Mouse (Mus musculus): ENCODE measurements around the gene Tmem59. TPM values are rescaled to one million over a fixed set of nuclear protein-coding genes. Genes with fewer than 3 reads are reported as not detected.

Tmem59 gene
- polyA plus RNA-seq, 1 experiment from 2014 or later, result 557 TPM

DNA sequence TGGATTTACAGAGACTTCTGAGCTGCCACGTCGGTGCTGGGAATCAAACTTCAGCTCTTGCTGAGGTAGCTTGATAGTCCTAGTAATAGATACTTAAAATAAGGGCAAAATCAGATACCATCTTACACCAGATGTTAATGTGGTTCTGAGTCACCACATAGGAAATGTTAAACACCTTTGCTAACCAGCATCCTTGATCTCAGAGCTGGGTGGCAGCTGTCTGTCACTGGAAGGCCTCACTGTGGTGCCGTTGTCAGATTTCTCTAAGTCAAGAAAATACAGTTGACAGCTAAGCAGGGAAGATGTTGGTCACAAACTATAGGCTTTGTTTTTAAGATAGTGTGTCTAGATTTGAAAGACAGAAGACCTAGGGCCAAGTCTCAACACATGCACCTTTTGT, 23.6 kb downstream of the Tmem59 start:
- no peak overlapping the region for H3K4me3 ChIP-seq (ENCODE audit: low read length)
- no peak overlapping the region for H3K27ac ChIP-seq (ENCODE audit: low read length)
- H3K27me3 ChIP-seq (ENCODE audit: insufficient read depth, low read length), result no peaks in the 10 kb centered on the region
- peaks cover 62% of the 10 kb centered on the region for H3K36me3 ChIP-seq (ENCODE audit: insufficient read depth, low read length)
- no peak overlapping the region for H3K9ac ChIP-seq (replicated peaks; ENCODE audit: low read length)
- no peaks in the 10 kb centered on the region for H3K4me1 ChIP-seq (ENCODE audit: insufficient read depth, low read length)
- 96% methylated on average over 3 of the region's 3 CpGs for whole genome bisulfite sequencing
- ATAC-seq (ENCODE audit: low FRiP score, low TSS enrichment), result no peak
- no peaks in the 10 kb centered on the region for H3K9me3 ChIP-seq (ENCODE audit: low read length)
- no peak overlapping the region for H3K4me2 ChIP-seq (replicated peaks; ENCODE audit: low read depth, low read length)

DNA sequence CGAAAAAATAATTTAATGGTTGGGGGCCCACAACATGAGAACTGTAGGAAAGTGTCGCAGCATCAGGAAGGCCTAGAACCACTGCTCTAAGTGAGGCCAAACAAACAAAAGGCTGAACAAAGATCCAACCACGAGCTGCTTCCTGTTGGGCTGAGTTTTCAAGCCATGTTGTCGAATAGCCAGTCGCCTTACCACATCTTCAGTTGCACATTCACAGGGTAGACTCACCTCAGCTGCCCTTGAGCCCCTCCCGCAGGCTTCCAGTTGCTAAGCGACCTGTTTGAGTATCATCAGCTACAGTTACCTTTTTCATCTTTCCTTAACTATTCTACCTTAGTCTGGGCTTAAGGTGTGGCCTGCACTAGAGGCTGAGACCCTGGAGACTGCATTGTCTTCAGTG, 24.8 kb downstream of the Tmem59 start:
- no peak overlapping the region for H3K9ac ChIP-seq (replicated peaks; ENCODE audit: low read length)
- H3K4me2 ChIP-seq (replicated peaks; ENCODE audit: low read depth, low read length), result no peak overlapping the region
- H3K9me3 ChIP-seq (ENCODE audit: low read length), result no peaks in the 10 kb centered on the region
- H3K27me3 ChIP-seq (ENCODE audit: insufficient read depth, low read length), result no peaks in the 10 kb centered on the region
- no peak overlapping the region for H3K27ac ChIP-seq (ENCODE audit: low read length)
- H3K4me1 ChIP-seq (ENCODE audit: insufficient read depth, low read length), result no peaks in the 10 kb centered on the region
- H3K4me3 ChIP-seq (ENCODE audit: low read length), result no peak overlapping the region
- 85% methylated on average over 7 of the region's 7 CpGs for WGBS
- H3K36me3 ChIP-seq (ENCODE audit: insufficient read depth, low read length), result peaks cover 56% of the 10 kb centered on the region
- ATAC-seq (ENCODE audit: low FRiP score, low TSS enrichment), result no peak

DNA sequence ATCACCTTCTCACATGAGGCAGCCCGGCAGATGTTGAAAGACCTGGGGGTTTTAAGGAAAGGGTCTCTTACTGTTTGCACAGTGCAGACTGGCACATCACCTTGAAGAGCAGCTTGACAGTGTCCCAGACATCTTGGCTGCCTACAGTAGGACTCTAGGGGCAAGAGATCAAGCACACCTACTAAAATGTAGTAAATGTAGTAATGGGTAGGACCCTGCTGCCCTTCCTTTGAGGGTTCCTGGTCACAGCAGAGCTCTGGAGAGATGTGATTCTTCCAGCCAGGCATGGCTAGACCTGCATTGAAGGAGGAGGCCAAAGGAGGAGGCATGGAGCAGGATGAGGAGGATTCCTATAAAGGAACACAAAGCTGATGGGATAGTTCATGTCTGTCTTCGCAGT, 28.8 kb downstream of the Tmem59 start:
- Histone ChIP-seq H3K27ac (ENCODE audit: low read length) (no peak overlapping the region), H3K9ac (replicated peaks; ENCODE audit: low read length) (no peak overlapping the region), H3K27me3 (ENCODE audit: insufficient read depth, low read length) (no peaks in the 10 kb centered on the region), H3K4me2 (replicated peaks; ENCODE audit: low read depth, low read length) (no peak overlapping the region), H3K9me3 (ENCODE audit: low read length) (no peaks in the 10 kb centered on the region), H3K4me1 (ENCODE audit: insufficient read depth, low read length) (0 out of 2 replicates have a peak, but pooled peaks cover 8% of the 10 kb centered on the region), H3K36me3 (ENCODE audit: insufficient read depth, low read length) (peaks cover 23% of the 10 kb centered on the region), H3K4me3 (ENCODE audit: low read length) (no peak overlapping the region)
- ATAC-seq (ENCODE audit: low FRiP score, low TSS enrichment), result no peak
- WGBS, result 91% methylated on average over 2 of the region's 2 CpGs

DNA sequence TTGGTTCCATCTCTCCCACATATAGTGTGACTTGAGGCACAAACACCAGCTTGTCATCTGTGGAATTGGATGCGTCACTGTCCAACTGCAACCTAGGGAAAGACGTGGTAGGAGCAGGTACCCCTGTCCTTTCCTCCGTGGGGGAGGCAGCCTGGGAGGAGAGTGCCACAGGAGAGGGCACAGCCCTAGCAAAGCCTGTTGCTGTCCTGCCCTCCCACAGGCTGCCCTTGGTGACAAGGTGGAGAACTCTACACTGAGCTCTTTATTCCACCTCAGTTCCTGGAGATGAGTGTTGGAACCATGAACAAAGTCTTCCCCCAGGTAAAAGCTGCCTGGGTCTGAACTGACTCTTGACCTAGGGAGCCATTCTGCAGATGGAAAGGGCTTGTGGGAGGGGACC, 30.7 kb downstream of the Tmem59 start, which contains the start of gene Ldlrad1:
Gene Ldlrad1, plus strand, starts transcription at position 301 of the 400 bp plus-strand sequence.
- Histone ChIP-seq H3K27me3 (ENCODE audit: insufficient read depth, low read length) (no peaks in the 10 kb centered on the region), H3K9ac (replicated peaks; ENCODE audit: low read length) (no peak within 1 kb of the TSS), H3K4me2 (replicated peaks; ENCODE audit: low read depth, low read length) (no peak within 1 kb of the TSS), H3K9me3 (ENCODE audit: low read length) (no peaks in the 10 kb centered on the region), H3K4me1 (ENCODE audit: insufficient read depth, low read length) (0 out of 2 replicates have a peak, but pooled peaks cover 8% of the 10 kb centered on the region), H3K36me3 (ENCODE audit: insufficient read depth, low read length) (peaks cover 16% of the 10 kb centered on the region), H3K4me3 (ENCODE audit: low read length) (no peak within 1 kb of the TSS), H3K27ac (ENCODE audit: low read length) (no peak within 1 kb of the TSS)
- ATAC-seq (ENCODE audit: low FRiP score, low TSS enrichment), result no peak
- 68% methylated on average over 3 of the region's 3 CpGs for WGBS

DNA sequence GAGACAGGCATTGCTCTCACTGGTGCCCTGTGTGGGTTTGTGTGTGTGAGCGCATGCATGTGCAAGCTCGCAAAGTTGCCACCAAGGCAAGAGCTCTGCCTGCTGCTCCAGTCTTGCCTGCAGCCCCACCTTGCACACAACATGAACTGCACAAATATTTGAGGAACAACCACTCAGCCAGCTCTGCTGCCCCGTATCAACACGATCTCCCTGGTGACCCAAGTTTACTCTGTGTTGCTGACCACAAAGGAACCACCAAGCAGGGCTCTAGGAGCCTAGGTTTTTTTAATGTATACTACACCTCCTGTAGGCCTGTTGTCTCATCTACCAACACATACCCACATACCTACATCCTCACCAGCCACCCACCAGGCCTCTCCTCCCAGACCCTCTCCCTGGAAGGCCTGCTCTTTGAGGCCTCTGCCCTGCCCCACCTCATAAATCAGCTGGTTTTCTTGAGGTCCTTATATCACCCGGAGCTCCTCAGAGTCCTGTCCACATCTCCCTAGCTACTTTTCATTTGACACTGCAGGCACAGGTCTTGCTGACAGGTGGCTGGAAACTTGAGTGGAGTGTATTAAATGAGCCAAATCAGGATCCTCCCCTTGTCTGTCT, 32.4 kb downstream of the Tmem59 start:
- WGBS, result 53% methylated on average over 5 of the region's 5 CpGs
- Histone ChIP-seq H3K4me3 (ENCODE audit: low read length) (no peak overlapping the region), H3K27me3 (ENCODE audit: insufficient read depth, low read length) (no peaks in the 10 kb centered on the region), H3K36me3 (ENCODE audit: insufficient read depth, low read length) (peaks cover 7% of the 10 kb centered on the region; the same call in 1 of the 2 replicates), H3K4me2 (replicated peaks; ENCODE audit: low read depth, low read length) (no peak overlapping the region), H3K4me1 (ENCODE audit: insufficient read depth, low read length) (0 out of 2 replicates have a peak, but pooled peaks cover 8% of the 10 kb centered on the region), H3K9me3 (ENCODE audit: low read length) (no peaks in the 10 kb centered on the region), H3K27ac (ENCODE audit: low read length) (no peak overlapping the region), H3K9ac (replicated peaks; ENCODE audit: low read length) (no peak overlapping the region)
- ATAC-seq (ENCODE audit: low FRiP score, low TSS enrichment), result peak; percentile 43; the same call in 1 of the 2 replicates

DNA sequence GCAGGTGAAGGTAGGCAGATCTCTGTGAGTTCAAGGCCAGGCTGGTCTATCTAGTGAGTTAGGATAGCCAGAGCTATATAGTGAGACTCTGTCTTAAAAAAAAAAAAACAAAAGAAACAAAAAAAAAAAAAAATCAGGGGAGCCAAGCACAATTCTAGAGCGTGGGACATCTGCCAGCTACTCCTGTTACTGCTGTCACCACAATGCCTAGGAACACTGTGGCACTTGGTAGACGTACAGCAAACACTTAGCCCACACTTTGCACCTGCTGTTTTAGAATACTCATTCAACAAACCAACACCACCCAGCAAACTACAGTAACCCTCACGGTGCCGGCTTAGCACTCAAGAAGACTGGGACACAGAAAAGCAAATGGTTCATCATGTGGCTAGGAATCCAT, 33.3 kb downstream of the Tmem59 start:
- Histone ChIP-seq H3K4me2 (replicated peaks; ENCODE audit: low read depth, low read length) (no peak overlapping the region), H3K4me3 (ENCODE audit: low read length) (no peak overlapping the region), H3K36me3 (ENCODE audit: insufficient read depth, low read length) (peaks cover under 1% of the 10 kb centered on the region; the same call in 1 of the 2 replicates), H3K27ac (ENCODE audit: low read length) (no peak overlapping the region), H3K27me3 (ENCODE audit: insufficient read depth, low read length) (no peaks in the 10 kb centered on the region), H3K9ac (replicated peaks; ENCODE audit: low read length) (no peak overlapping the region), H3K9me3 (ENCODE audit: low read length) (no peaks in the 10 kb centered on the region), H3K4me1 (ENCODE audit: insufficient read depth, low read length) (0 out of 2 replicates have a peak, but pooled peaks cover 8% of the 10 kb centered on the region)
- no peak for ATAC-seq (ENCODE audit: low FRiP score, low TSS enrichment)
- 77% methylated on average over 4 of the region's 4 CpGs for WGBS

DNA sequence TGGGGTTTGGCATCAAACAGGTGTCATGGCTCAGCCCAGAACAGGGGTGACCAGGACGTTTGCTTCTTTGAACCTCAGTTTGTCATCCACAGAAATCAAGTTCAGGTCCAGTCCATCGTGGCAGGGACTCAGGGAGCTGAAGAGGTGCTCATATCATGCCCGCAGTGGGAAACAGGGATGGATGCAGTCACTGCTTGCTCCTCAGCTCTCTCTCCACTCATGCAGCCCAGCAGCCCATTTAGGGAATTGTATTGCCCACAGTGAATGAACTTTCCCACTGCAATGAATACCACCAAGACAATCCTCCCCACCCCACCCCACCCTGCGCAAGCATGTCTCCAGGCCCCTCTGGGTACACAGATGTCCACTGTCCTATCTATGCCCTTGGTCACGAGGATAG, 33.7 kb downstream of the Tmem59 start:
- no peak overlapping the region for H3K4me2 ChIP-seq (replicated peaks; ENCODE audit: low read depth, low read length)
- 0 out of 2 replicates have a peak, but pooled peaks cover 8% of the 10 kb centered on the region for H3K4me1 ChIP-seq (ENCODE audit: insufficient read depth, low read length)
- no peak overlapping the region for H3K4me3 ChIP-seq (ENCODE audit: low read length)
- whole genome bisulfite sequencing, result 80% methylated on average over 5 of the region's 5 CpGs
- H3K36me3 ChIP-seq (ENCODE audit: insufficient read depth, low read length), result no peaks in the 10 kb centered on the region
- no peak for ATAC-seq (ENCODE audit: low FRiP score, low TSS enrichment)
- H3K9me3 ChIP-seq (ENCODE audit: low read length), result no peaks in the 10 kb centered on the region
- no peak overlapping the region for H3K27ac ChIP-seq (ENCODE audit: low read length)
- no peaks in the 10 kb centered on the region for H3K27me3 ChIP-seq (ENCODE audit: insufficient read depth, low read length)
- H3K9ac ChIP-seq (replicated peaks; ENCODE audit: low read length), result no peak overlapping the region

DNA sequence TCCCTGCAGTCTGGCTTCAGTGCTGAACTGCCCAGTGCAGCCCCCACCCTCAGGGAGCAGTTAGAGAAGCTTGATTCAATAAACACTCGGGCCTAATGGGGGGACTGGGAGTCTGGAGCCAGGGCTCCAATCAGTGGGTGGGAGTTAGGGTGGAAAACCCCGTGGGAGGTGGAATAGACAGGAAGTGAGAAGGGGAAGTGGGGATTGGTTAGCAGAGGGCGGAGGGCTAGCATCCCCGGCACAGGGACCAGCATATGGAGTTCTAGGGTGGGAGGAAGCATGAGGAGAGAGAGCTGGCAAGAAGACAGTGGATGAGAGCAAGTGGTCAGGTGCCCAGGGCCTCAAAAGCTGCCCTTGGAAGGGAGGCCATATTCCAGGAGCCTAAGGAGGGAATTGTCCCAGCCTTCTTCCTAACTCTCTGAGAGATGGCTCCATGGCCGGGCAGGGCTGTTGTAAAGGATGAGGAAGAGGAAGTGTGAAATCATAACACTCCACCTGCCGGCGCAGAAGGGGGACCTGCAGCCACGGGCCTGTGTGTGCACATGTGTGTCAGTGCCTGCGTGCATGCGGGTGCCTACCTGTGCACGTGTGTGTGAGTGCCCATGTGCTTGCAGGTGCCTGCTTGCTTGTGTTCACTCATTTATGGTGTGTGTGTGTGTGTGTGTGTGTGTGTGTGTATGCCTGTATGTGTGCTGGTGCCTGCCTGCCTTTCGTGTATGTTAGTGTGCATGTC, 35.2 kb downstream of the Tmem59 start:
- no peak overlapping the region for H3K9ac ChIP-seq (replicated peaks; ENCODE audit: low read length)
- no peak for ATAC-seq (ENCODE audit: low FRiP score, low TSS enrichment)
- no peaks in the 10 kb centered on the region for H3K27me3 ChIP-seq (ENCODE audit: insufficient read depth, low read length)
- no peak overlapping the region for H3K4me3 ChIP-seq (ENCODE audit: low read length)
- H3K9me3 ChIP-seq (ENCODE audit: low read length), result no peaks in the 10 kb centered on the region
- H3K4me1 ChIP-seq (ENCODE audit: insufficient read depth, low read length), result 0 out of 2 replicates have a peak, but pooled peaks cover 8% of the 10 kb centered on the region
- H3K4me2 ChIP-seq (replicated peaks; ENCODE audit: low read depth, low read length), result no peak overlapping the region
- no peaks in the 10 kb centered on the region for H3K36me3 ChIP-seq (ENCODE audit: insufficient read depth, low read length)
- no peak overlapping the region for H3K27ac ChIP-seq (ENCODE audit: low read length)
- WGBS, result 63% methylated on average over 12 of the region's 12 CpGs

DNA sequence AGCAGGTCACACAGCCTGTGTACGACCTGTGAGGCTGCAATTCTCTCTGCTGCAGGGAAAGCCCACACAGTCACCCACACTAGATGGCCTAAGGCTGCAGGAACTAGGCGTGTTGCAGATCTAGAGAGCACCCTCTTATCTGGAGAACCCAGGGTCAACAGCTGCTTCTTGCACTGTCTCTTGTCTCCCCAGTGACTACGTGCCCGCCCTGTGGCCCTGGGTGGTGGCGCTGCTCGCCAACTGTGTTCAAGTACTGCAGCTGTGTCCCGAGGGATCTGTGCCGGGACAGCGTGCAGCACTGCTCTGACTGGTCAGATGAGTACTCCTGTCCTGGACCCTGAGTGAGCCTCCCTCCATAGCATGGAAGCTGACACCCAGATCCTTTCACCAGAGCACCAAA, 39.4 kb downstream of the Tmem59 start:
- WGBS, result 83% methylated on average over 9 of the region's 9 CpGs
- no peak overlapping the region for H3K27ac ChIP-seq (ENCODE audit: low read length)
- no peak overlapping the region for H3K4me2 ChIP-seq (replicated peaks; ENCODE audit: low read depth, low read length)
- no peak for ATAC-seq (ENCODE audit: low FRiP score, low TSS enrichment)
- H3K27me3 ChIP-seq (ENCODE audit: insufficient read depth, low read length), result no peaks in the 10 kb centered on the region
- H3K36me3 ChIP-seq (ENCODE audit: insufficient read depth, low read length), result no peaks in the 10 kb centered on the region
- H3K4me1 ChIP-seq (ENCODE audit: insufficient read depth, low read length), result no peaks in the 10 kb centered on the region
- H3K4me3 ChIP-seq (ENCODE audit: low read length), result no peak overlapping the region
- no peaks in the 10 kb centered on the region for H3K9me3 ChIP-seq (ENCODE audit: low read length)
- H3K9ac ChIP-seq (replicated peaks; ENCODE audit: low read length), result no peak overlapping the region

DNA sequence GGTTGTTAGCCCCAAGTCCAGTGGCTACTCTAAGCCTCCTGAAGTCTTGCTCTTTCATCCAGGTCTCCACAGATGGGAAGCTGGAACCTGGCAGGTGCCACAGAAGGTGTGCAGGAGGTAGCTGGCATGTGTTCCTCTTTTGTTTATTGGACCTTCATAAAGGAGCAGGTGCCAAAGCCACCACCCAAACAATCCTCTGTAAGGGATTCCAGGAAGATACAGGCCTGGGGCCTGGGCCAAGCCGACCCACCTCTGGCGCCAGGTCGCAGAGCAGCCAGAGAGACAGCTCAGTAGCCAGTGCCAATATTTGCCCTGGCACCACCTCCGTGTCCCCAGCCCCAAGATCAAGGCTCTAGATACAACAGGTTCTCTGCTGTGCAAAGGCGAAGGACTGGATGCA, 43.3 kb downstream of the Tmem59 start:
- Histone ChIP-seq H3K9ac (replicated peaks; ENCODE audit: low read length) (no peak overlapping the region), H3K4me3 (ENCODE audit: low read length) (no peak overlapping the region), H3K4me2 (replicated peaks; ENCODE audit: low read depth, low read length) (no peak overlapping the region), H3K4me1 (ENCODE audit: insufficient read depth, low read length) (no peaks in the 10 kb centered on the region), H3K27me3 (ENCODE audit: insufficient read depth, low read length) (no peaks in the 10 kb centered on the region), H3K9me3 (ENCODE audit: low read length) (no peaks in the 10 kb centered on the region), H3K36me3 (ENCODE audit: insufficient read depth, low read length) (no peaks in the 10 kb centered on the region), H3K27ac (ENCODE audit: low read length) (no peak overlapping the region)
- 92% methylated on average over 5 of the region's 5 CpGs for WGBS
- no peak for ATAC-seq (ENCODE audit: low FRiP score, low TSS enrichment)

Measured in kidney, embryonic 16.5 days (tissue).